Comparison of ENCODE assay signal across 8 mouse cellular contexts in genomic region chr11:3153666-3154397, GRCm38 (mm10). TPM values are rescaled to one million over a fixed set of nuclear protein-coding genes. Genes with fewer than 3 reads are reported as not detected.
A peak's percentile ranks its signal among the peaks of the same experiment; 100 is the strongest.
DNase-seq lines count a peak whose midpoint lies in the region; ATAC-seq and TF ChIP-seq lines count a peak whose summit lies in the region.
"Not testable (repeated sequence)": the region's sequence is repeated elsewhere in the genome, so short reads cannot be mapped to it uniquely, and the experiment has no call there.

No protein-coding gene starts in this region.

- H3K27me3 ChIP-seq in embryonic facial prominence, embryonic 10.5 days (replicated peaks; ENCODE audit: low read depth, poor library complexity, severe bottlenecking): not testable (repeated sequence)

- 83% methylated on average over 1 of the region's 1 CpGs for WGBS in embryonic facial prominence, embryonic 10.5 days

- peaks cover 23% of the 10 kb centered on the region for H3K9me3 ChIP-seq in embryonic facial prominence, embryonic 10.5 days

- intact Hi-C loops in left cerebral cortex, adult 2 months (cut with DNase I): not testable (repeated sequence)

- ATAC-seq in inflammation-experienced regulatory T-cells, adult 6 months: peak; percentile 44

- peak; percentile 65 for DNase-seq in R1 (ENCODE audit: low read depth, low spot score)
- peak; percentile 18 for DNase-seq in embryonic facial prominence, embryonic 10.5 days (ENCODE audit: low spot score)
- peak; percentile 82 to 84 for DNase-seq in gastrocnemius, postnatal 4 days (ENCODE audit: low spot score in 2 of 2)
- peak; percentile 65 to 68 for DNase-seq in left cerebral cortex, adult 2 months (ENCODE audit: extremely low spot score in 1 of 2, low spot score in 2 of 2)
- peak; percentile 68 for DNase-seq in lung, postnatal 10 days
- peak; percentile 56 for DNase-seq in ovary, postnatal 36 days (ENCODE audit: low spot score)
- DNase-seq in urinary bladder, adult 18-20 months (ENCODE audit: low spot score in 2 of 2): peak; percentile 79 to 82

- not testable (repeated sequence) for TF ChIP-seq CTCF in left cerebral cortex, adult 2 months (IDR thresholded peaks at IDR 0.05)

- H3K27ac ChIP-seq in embryonic facial prominence, embryonic 10.5 days (replicated peaks); left cerebral cortex, adult 2 months: not testable (repeated sequence)

- peaks cover 19% of the 10 kb centered on the region for H3K36me3 ChIP-seq in embryonic facial prominence, embryonic 10.5 days (replicated peaks)

- not testable (repeated sequence) for H3K4me3 ChIP-seq in embryonic facial prominence, embryonic 10.5 days; left cerebral cortex, adult 2 months

- not testable (repeated sequence) for H3K4me1 ChIP-seq in embryonic facial prominence, embryonic 10.5 days

RNA-seq across cellular contexts. Expression of gene Sfi1, which starts 39.4 kb away (rescaled TPM):
- 12.1 and 12.4 TPM in 2 replicates for polyA plus RNA-seq in embryonic facial prominence, embryonic 10.5 days (2016; fragmentation: Nextera tagmentation; extraction: Ambion mirVana)
- 10 to 100 TPM; 39.0 to 41.7 TPM for total RNA-seq in gastrocnemius, postnatal 4 days (2021)
- polyA plus RNA-seq in inflammation-experienced regulatory T-cells, adult 6 months (2017; shearing (Covaris generic)): 10 to 100 TPM; 25.9 to 49.0 (median 44.6) TPM
- total RNA-seq in left cerebral cortex, adult 2 months (2021): 10 to 100 TPM; 73.5 to 78.7 TPM

RNA-seq across cellular contexts. Expression of gene Eif4enif1, which starts 48.4 kb away (rescaled TPM):
- polyA plus RNA-seq in embryonic facial prominence, embryonic 10.5 days (2016; fragmentation: Nextera tagmentation; extraction: Ambion mirVana): 65.6 and 69.8 TPM in 2 replicates
- total RNA-seq in gastrocnemius, postnatal 4 days (2021): 10 to 100 TPM; 45.8 to 53.6 TPM
- 10 to 100 TPM; 57.1 to 81.6 (median 75.7) TPM for polyA plus RNA-seq in inflammation-experienced regulatory T-cells, adult 6 months (2017; shearing (Covaris generic))
- 10 to 100 TPM; 71.1 to 72.6 TPM for total RNA-seq in left cerebral cortex, adult 2 months (2021)

Comparison
In these comparisons a context has a peak if more than half of its experiments do, and no peak if none do; other contexts are left out.
1. DNase-seq: peak in every context shown above with its lines; median percentile 83 in gastrocnemius, postnatal 4 days; 80 in urinary bladder, adult 18-20 months; 68 in lung, postnatal 10 days; 66 in left cerebral cortex, adult 2 months; 65 in R1; 56 in ovary, postnatal 36 days; 18 in embryonic facial prominence, embryonic 10.5 days.